Mouse (Mus musculus) B cell, adult (primary cell): ENCODE measurements around the gene Olfr456. TPM values are rescaled to one million over a fixed set of nuclear protein-coding genes. Genes with fewer than 3 reads are reported as not detected.

Source experiments
- total RNA-seq: library from RNA; stranded (reverse); gene quantifications from 4 replicates; pipeline ENCODE4 v1.2.4, GENCODE M21; 2023; ENCODE audit not compliant: inconsistent age

Gene Olfr456
- total RNA-seq, result not detected in 4 replicates

DNA sequence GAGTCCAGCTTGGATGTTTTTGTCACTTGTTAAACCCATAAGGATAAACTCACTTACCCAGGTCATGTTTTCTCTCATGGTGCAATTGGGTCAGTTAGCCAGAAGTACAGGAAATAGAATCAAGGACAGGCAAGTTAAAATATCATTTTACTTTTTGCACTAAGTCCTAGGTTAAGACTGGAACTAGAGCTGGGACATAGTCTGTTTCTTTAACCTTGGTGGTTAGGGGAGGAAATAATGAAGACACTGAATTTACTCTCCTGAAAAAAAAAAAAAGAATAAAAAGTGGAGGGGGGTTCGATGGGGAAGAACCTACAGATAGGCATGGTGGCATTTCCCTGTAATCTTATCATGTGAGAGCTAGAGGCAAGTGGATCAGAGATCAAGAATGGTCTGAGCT is at the start of gene Olfr456:
TSS of gene Olfr456 (minus strand) at position 101 of the 400 bp plus-strand sequence.

DNA sequence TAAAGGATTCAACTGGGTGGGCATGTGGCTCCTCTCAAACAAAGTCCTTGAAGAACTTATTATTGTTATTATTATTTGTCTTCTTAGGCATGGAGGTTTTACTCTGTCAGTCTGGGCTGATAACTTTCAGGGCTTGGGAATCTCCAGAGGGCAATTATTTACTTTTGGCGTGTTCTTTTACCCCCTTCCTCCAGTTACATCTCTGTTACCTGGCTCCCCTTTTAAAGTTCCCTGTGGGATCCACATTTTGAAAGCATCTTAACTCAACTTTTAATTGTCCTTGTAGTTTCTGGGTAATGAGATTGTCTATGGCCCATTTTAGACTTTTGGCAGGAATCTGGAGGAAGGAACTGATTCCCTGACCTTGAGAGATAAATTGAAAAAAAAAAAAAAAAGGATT is 10.8 kb downstream of the Olfr456 start, which contains the start of gene Olfr457:
TSS of gene Olfr457 (minus strand) at position 101 of the 400 bp plus-strand sequence.

DNA sequence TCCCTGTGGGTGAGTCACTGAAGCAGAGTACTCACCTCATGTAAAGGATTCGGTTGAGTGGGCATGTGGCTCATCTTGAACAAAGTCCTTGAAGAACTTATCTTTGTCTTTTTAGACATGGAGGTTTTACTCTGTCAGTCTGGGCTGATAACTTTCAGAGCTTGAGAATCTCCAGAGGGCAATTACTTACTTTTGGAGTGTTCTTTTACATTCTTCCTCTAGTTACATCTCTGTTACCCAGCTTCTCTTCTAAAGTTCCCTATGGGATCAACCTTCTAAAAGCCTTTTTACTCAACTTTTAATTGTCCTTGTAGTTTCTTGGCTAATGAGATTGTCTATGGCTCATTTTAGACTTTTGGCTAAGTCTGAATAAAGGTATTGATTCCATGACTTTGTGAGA is 21.9 kb downstream of the Olfr456 start, which contains the start of gene Olfr458:
TSS of gene Olfr458 (minus strand) at position 101 of the 400 bp plus-strand sequence.

Other genes starting within 250 kb of the Olfr456 start
- gene Gstk1, start 241.3 kb downstream of the Olfr456 start, total RNA-seq, result 7.1 to 9.4 TPM (median 7.4 TPM) in 4 replicates
- gene Tmem139, start 225.2 kb downstream of the Olfr456 start, total RNA-seq, result not detected in 4 replicates
- 119 to 124 TPM (median 122 TPM) in 4 replicates for gene Casp2, start 222.2 kb downstream of the Olfr456 start, total RNA-seq
- gene Clcn1, start 200.5 kb downstream of the Olfr456 start, total RNA-seq, result 1.4 to 2.7 TPM (median 1.7 TPM) in 4 replicates
- 0.13 TPM in 1 of 4 replicates, not detected in the others for gene Fam131b, start 162.6 kb downstream of the Olfr456 start, total RNA-seq
- 73.9 to 79.6 TPM (median 78.8 TPM) in 4 replicates for gene Zyx, start 137.6 kb downstream of the Olfr456 start, total RNA-seq
- gene Epha1, start 113.9 kb downstream of the Olfr456 start, total RNA-seq, result 0.22 TPM in 1 of 4 replicates, not detected in the others
- gene Tas2r143, start 87.0 kb downstream of the Olfr456 start, total RNA-seq, result 0.60 to 1.0 TPM (median 0.86 TPM) in 3 of 4 replicates, not detected in the other
- 0.81 TPM in 1 of 4 replicates, not detected in the others for gene Tas2r135, start 81.8 kb downstream of the Olfr456 start, total RNA-seq
- gene Tas2r126, start 52.7 kb downstream of the Olfr456 start, total RNA-seq, result 0.78 TPM in 1 of 4 replicates, not detected in the others
- not detected in 4 replicates for gene Olfr458, start 22.0 kb downstream of the Olfr456 start, total RNA-seq
- not detected in 4 replicates for gene Olfr457, start 10.9 kb downstream of the Olfr456 start, total RNA-seq
- not detected in 4 replicates for gene Olfr455, start 60.4 kb upstream of the Olfr456 start, total RNA-seq
- gene Tcaf3, start 110.5 kb upstream of the Olfr456 start, total RNA-seq, result not detected in 4 replicates
- gene Tcaf2, start 158.0 kb upstream of the Olfr456 start, total RNA-seq, result not detected in 4 replicates
- gene Tcaf1, start 222.9 kb upstream of the Olfr456 start, total RNA-seq, result not detected in 4 replicates